Mouse (Mus musculus): ENCODE measurements around the gene Alg2. TPM values are rescaled to one million over a fixed set of nuclear protein-coding genes. Genes with fewer than 3 reads are reported as not detected.

The Alg2 gene
- polyA plus RNA-seq, 1 experiment from 2014 or later: 92.2 TPM

DNA sequence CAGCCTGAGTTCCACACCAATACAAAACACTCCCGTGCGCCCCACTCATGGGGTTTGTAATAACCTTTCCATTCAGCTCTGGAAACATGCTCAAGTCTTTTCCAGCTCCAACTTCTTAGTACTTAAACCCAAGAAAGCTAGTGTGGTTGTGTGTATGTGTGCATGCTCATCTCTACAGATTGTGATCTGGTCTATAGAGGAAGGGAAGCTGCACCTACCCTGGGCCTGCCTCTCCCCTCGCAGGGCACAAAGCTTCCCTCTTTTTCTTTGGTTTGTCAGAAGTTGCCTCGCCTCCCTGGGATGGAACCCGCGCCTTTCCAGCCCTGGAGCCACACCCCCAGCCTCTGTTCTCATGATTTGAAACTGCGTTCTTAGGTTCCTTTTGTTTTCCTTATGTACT is 53.9 kb downstream of the Alg2 start:
- WGBS: 41% methylated on average over 7 of the region's 7 CpGs
- Histone ChIP-seq H3K27me3 (ENCODE audit: low read depth, poor library complexity, severe bottlenecking) (peaks cover 29% of the 10 kb centered on the region), H3K4me1 (peaks cover 51% of the 10 kb centered on the region), H3K4me3 (no peak overlapping the region), H3K9me3 (replicated peaks) (no peaks in the 10 kb centered on the region), H3K27ac (0 out of 2 replicates have a peak overlapping the region, but pooled peaks have one; percentile 14), H3K36me3 (no peaks in the 10 kb centered on the region)
- no peak for DNase-seq (ENCODE audit: low spot score)

DNA sequence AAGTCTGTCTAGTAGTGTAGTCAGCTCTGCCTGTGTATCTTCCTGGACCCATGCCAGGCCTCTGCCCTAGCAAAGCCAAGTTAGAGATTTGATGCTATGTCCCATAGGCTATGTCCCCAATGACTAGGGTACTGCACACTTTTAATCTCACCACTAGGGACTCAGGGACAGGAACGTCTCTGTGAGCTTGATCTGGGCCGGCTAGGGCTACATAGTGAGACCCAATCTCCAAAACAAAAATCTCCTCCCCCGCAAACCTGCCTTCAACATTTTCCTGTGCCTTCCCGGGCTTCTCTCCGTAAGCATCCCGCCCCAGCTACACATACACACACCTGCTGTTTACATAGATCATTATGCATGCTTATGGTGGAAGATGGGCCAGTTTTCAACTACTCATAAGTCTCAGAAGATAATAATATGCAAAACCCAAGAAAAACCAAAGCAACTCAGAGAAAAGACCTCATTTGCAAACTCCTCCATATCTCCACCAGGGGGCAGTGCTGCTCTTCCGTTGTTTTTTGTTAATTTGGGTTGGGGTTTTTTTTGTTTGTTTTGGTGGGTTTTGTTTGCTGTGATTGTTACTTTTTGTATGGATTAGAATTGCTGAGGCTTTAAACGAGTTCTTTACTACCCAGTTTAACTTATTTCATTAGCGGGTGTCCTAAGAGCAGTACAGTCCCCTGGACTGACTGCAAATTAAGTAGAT is 54.7 kb downstream of the Alg2 start:
- H3K4me1 ChIP-seq: peaks cover 43% of the 10 kb centered on the region
- H3K9me3 ChIP-seq (replicated peaks): no peaks in the 10 kb centered on the region
- no peak overlapping the region for H3K27ac ChIP-seq
- 23% methylated on average over 9 of the region's 9 CpGs for WGBS
- DNase-seq (ENCODE audit: low spot score): peak; percentile 62
- peaks cover 27% of the 10 kb centered on the region for H3K27me3 ChIP-seq (ENCODE audit: low read depth, poor library complexity, severe bottlenecking)
- H3K4me3 ChIP-seq: no peak overlapping the region
- 0 out of 2 replicates have a peak, but pooled peaks cover 1% of the 10 kb centered on the region for H3K36me3 ChIP-seq

GRCm38 (mm10) chr4:47417871-47418270 is 56.3 kb downstream of the Alg2 start:
- no peak overlapping the region for H3K27ac ChIP-seq
- H3K9me3 ChIP-seq (replicated peaks): no peaks in the 10 kb centered on the region
- H3K27me3 ChIP-seq (ENCODE audit: low read depth, poor library complexity, severe bottlenecking): peaks cover 18% of the 10 kb centered on the region
- H3K4me1 ChIP-seq: peaks cover 28% of the 10 kb centered on the region
- no peak for DNase-seq (ENCODE audit: low spot score)
- peaks cover 10% of the 10 kb centered on the region for H3K36me3 ChIP-seq
- no peak overlapping the region for H3K4me3 ChIP-seq
- WGBS: 59% methylated on average over 3 of the region's 3 CpGs

Other genes with a start within 250 kb of the Alg2 start
- 77.0 and 93.3 TPM in 2 replicates for gene Tgfbr1, start 121.1 kb downstream of the Alg2 start, polyA plus RNA-seq (2016; fragmentation: Nextera tagmentation; extraction: Ambion mirVana)
- gene Sec61b, start 325 bp upstream of the Alg2 start, polyA plus RNA-seq (2016; fragmentation: Nextera tagmentation; extraction: Ambion mirVana): 412 and 434 TPM in 2 replicates

Measured in limb, embryonic 10.5 days (tissue).